Mouse (Mus musculus) stomach, embryonic 14.5 days (tissue): ENCODE results near the gene Ttc39b. TPM values are rescaled to one million over a fixed set of nuclear protein-coding genes. Genes with fewer than 3 reads are reported as not detected.

ENCODE experiments used
- ATAC-seq: fragments of 200-750 bp; cut with Nextera tagmentation; 2 replicates; pipeline ENCODE4 v1.8.0; 2017; ENCODE audit warnings: low read depth, moderate TSS enrichment; ENCODE audit not compliant: insufficient number of reproducible peaks, insufficient read depth, low FRiP score
- H3K27ac ChIP-seq: fragments of 300-500 bp; sonication (generic); 2 replicates; pipeline ENCODE4 v1.5.1; 2014; ENCODE audit warnings: mild to moderate bottlenecking, low read length, moderate library complexity, mixed read lengths
- H3K27me3 ChIP-seq: fragments of 300-500 bp; sonication (generic); 2 replicates; pipeline ENCODE4 v1.6.1; 2014; ENCODE audit warnings: low read length, control low read depth, mixed read lengths; ENCODE audit not compliant: control insufficient read depth, insufficient read depth
- H3K36me3 ChIP-seq: fragments of 300-500 bp; sonication (generic); 2 replicates; pipeline ENCODE4 v1.6.1; 2014; ENCODE audit warnings: mild to moderate bottlenecking, control low read depth, low read length, moderate library complexity, mixed read lengths; ENCODE audit not compliant: control insufficient read depth, insufficient read depth
- H3K4me1 ChIP-seq: fragments of 300-500 bp; sonication (generic); 2 replicates; pipeline ENCODE4 v1.6.1; 2014; ENCODE audit warnings: low read length, control low read depth, mixed read lengths; ENCODE audit not compliant: control insufficient read depth, insufficient read depth
- H3K4me2 ChIP-seq: fragments of 300-500 bp; sonication (generic); replicated peaks from 2 replicates; pipeline ENCODE4 v1.6.1; 2014; ENCODE audit warnings: low read depth, low read length, control low read depth
- H3K4me3 ChIP-seq: fragments of 300-500 bp; sonication (generic); 2 replicates; pipeline ENCODE4 v1.5.1; 2014; ENCODE audit warnings: low read depth, low read length, control low read depth
- H3K9ac ChIP-seq: fragments of 300-500 bp; sonication (generic); replicated peaks from 2 replicates; pipeline ENCODE4 v1.6.1; 2014; ENCODE audit warnings: low read depth, mild to moderate bottlenecking, control low read depth, low read length, moderate library complexity, mixed read lengths
- H3K9me3 ChIP-seq: fragments of 300-500 bp; sonication (generic); 2 replicates; pipeline ENCODE4 v1.6.1; 2016; ENCODE audit warnings: low read depth, low read length, control low read depth; ENCODE audit not compliant: control insufficient read depth
- WGBS: fragments of 180-500 bp; shearing (Covaris S2); extraction: QIAGEN DNeasy Blood & Tissue Kit; methylation state at CpG from one replicate; pipeline ENCODE4 v1.1.7; 2014; 5-methylcytosine and 5-hydroxymethylcytosine counted together
- polyA plus RNA-seq: library from polyadenylated mRNA; unstranded; fragments of >200 nt; fragmentation: Nextera tagmentation; extraction: Ambion mirVana; gene quantifications from 2 replicates; pipeline ENCODE4 v1.2.1, GENCODE M21; 2014

Ttc39b gene
- polyA plus RNA-seq, 1 experiment from 2014 or later: 3.1 TPM

DNA sequence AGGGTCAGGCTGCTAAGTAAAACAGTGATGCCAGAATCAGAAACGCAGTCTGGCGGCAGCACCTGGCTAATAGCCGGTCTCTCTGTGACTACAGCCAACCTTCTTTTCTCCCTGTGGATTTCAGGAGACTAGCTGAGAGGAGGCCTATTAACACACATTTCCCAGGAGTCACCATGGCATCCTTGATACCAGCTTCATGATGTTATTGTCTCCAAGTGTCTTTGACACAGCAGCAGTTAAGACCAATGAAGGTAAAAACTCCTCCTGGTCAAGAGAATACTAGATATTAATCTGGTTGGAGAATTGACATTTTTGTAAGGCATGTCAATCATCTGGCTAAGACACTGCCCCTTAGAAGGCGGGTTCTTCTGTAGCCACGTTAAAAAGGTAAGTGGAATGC, 1.3 kb upstream of the Ttc39b start:
- Histone ChIP-seq H3K4me1 (no peaks in the 10 kb centered on the region), H3K9me3 (no peaks in the 10 kb centered on the region), H3K4me3 (no peak overlapping the region), H3K36me3 (no peaks in the 10 kb centered on the region), H3K9ac (no peak overlapping the region), H3K27me3 (no peaks in the 10 kb centered on the region), H3K4me2 (no peak overlapping the region), H3K27ac (no peak overlapping the region)
- 58% methylated on average over 5 of the region's 5 CpGs for WGBS
- no peak for ATAC-seq

DNA sequence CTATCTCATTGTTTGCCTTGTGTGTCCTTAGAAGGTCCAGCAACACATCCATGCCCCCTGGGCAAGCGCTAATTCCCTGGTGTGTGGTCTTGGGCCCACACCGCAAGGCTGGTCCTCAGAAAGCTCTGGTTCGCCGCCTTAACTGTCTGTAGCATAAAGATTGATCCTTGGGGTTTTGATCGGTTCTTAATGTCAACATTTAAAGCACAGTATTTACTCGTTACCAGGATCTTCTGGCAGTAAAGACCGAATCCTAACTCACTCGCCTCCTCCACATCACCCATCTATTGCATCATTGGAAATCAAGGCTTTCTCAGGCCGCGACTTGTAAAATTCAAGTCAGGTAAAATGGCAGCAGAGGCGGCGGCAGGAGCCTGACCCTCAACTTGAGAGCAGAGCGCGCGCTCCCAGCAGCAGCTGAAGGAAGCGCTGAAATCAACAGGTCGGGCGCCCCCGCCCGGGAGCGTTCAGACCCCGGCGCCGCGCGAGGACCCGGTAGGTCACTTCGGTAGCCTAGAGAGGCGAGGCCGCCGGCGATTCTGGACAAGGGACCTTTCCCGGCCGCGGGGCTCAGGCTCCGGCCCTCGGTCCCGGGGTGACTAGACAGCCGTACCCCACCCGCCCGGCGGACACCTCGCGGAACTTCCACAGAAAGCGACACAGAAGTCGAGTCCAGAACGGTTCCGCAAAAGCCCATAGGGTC, 703 bp downstream of the Ttc39b start:
- H3K4me2 ChIP-seq: peak overlapping the region; percentile 98
- no peaks in the 10 kb centered on the region for H3K4me1 ChIP-seq
- peak overlapping the region; percentile 65 for H3K4me3 ChIP-seq
- H3K36me3 ChIP-seq: no peaks in the 10 kb centered on the region
- peak overlapping the region; percentile 36; the same call in 1 of the 2 replicates for H3K9ac ChIP-seq
- peak; percentile 63 for ATAC-seq
- WGBS: 3% methylated on average over 48 of the region's 48 CpGs
- no peaks in the 10 kb centered on the region for H3K9me3 ChIP-seq
- H3K27me3 ChIP-seq: no peaks in the 10 kb centered on the region
- peak overlapping the region; percentile 39; the same call in 1 of the 2 replicates for H3K27ac ChIP-seq

DNA sequence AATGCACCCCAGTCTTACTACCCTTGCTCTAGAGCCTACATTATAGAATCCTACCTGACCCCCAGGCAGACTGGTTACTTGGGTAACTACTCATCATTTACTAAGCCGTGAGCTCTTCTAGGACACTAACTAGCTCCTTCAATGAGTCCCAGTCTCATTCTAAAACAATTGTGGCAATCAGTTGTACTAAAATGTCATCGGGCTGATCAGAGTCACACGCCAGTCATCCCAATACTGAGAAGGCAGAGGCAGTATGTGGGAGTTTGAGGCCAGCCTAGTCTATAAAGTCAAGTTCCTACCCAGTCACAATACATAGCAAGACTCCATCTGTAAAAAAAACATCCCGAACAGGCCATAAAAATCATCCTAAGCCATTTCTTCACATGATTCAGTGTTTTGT, 4.3 kb downstream of the Ttc39b start:
- Histone ChIP-seq H3K27ac (no peak overlapping the region), H3K36me3 (no peaks in the 10 kb centered on the region), H3K27me3 (no peaks in the 10 kb centered on the region), H3K9ac (no peak overlapping the region), H3K4me2 (no peak overlapping the region), H3K4me3 (no peak overlapping the region), H3K4me1 (no peaks in the 10 kb centered on the region), H3K9me3 (no peaks in the 10 kb centered on the region)
- no peak for ATAC-seq
- 94% methylated on average over 4 of the region's 4 CpGs for WGBS

DNA sequence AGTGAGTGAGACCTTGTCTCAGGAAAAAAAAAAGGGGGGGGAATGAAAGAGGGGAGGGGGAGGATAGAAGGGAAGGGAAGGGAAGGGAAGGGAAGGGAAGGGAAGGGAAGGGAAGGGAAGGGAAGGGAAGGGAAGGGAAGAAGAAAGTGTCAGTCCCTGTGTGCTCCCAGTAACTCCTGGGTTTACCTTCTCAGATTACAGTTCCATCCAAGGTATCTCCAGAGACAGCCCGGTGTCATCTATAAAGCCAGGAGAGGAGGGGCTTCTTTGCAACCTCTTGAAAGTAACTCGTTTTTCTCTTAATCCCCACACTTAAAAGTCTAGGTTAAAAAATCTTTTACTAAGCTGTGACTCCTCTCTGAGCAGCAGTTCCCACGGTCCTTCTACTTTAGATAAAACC, 5.3 kb downstream of the Ttc39b start:
- Histone ChIP-seq H3K36me3 (no peaks in the 10 kb centered on the region), H3K27me3 (no peaks in the 10 kb centered on the region), H3K27ac (no peak overlapping the region), H3K9me3 (no peaks in the 10 kb centered on the region), H3K4me2 (no peak overlapping the region), H3K4me3 (no peak overlapping the region), H3K9ac (no peak overlapping the region), H3K4me1 (no peaks in the 10 kb centered on the region)
- 23% methylated on average over 3 of the region's 3 CpGs for WGBS
- ATAC-seq: no peak

DNA sequence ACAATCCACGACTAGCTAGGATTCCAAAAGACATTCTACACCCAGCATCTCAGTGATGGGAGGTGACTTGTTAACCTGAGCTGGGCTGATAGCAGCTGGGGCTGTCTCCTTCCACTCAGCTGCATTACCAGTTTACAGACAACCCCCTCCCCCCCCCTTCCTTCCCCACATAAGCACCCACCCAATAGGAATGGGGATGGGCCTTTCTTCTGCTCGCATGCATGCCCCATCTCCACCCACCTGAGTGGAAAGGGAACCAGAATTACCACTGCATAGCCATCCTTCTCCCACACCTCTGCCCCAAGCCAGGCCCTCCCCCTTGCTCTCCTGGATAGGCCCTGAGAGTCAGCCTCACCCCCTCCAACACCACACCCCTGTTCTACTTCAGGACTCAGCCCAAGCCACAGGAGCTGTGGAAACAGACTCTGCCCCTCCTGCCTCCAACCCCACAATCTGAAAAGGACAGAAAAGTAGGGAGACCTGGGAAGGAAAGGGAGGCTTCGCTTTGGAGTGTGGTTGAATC, 6.2 kb downstream of the Ttc39b start:
- no peak overlapping the region for H3K4me2 ChIP-seq
- H3K27me3 ChIP-seq: no peaks in the 10 kb centered on the region
- no peaks in the 10 kb centered on the region for H3K4me1 ChIP-seq
- ATAC-seq: 0 out of 2 replicates have a peak, but pooled peaks have one; percentile 14
- no peak overlapping the region for H3K9ac ChIP-seq
- WGBS: 62% methylated on average over 3 of the region's 3 CpGs
- no peaks in the 10 kb centered on the region for H3K36me3 ChIP-seq
- H3K27ac ChIP-seq: no peak overlapping the region
- no peaks in the 10 kb centered on the region for H3K9me3 ChIP-seq
- no peak overlapping the region for H3K4me3 ChIP-seq

DNA sequence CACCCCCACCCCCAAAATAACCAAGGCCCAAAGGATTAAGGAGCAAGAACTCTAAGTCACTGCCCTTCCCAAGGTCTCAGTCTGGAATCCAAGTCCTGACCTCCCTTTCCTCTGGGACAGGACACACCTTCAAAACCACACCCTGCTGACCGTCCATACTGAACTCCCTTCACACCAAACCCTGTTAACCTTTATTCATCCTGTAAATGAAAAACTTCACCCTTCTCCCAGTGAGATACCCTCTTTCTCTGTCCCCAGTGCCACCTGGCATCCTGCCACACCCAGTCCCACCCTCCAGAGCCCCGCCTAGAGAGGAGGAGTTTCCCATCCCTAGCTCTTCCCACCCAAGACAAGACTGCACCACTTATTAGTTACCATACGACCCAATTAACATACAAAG, 7.3 kb downstream of the Ttc39b start:
- Histone ChIP-seq H3K27ac (no peak overlapping the region), H3K4me1 (no peaks in the 10 kb centered on the region), H3K36me3 (no peaks in the 10 kb centered on the region), H3K9ac (no peak overlapping the region), H3K4me3 (no peak overlapping the region), H3K9me3 (no peaks in the 10 kb centered on the region), H3K4me2 (no peak overlapping the region), H3K27me3 (no peaks in the 10 kb centered on the region)
- ATAC-seq: no peak
- WGBS: 73% methylated on average over 3 of the region's 3 CpGs

DNA sequence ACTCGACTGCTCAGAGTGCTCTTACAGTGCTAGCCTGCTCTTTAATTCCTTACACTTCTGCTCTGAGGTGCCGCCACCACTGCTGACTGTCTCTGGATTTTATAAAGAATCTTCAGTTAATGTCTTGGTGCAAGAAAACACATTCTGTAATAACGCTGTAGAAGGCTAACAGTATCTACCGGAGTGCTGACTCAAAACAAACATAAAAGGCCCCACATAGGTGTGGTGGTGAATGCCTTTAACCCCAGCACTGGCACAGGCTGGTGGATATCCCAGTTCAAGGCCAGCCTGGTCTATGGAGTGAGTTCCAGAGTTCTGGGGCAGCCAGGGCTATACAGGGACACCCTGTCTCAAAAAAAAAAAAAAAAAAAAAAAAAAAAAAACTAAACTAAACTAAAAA, 8.1 kb downstream of the Ttc39b start:
- no peak overlapping the region for H3K4me3 ChIP-seq
- no peak overlapping the region for H3K9ac ChIP-seq
- no peak for ATAC-seq
- no peaks in the 10 kb centered on the region for H3K4me1 ChIP-seq
- H3K27ac ChIP-seq: no peak overlapping the region
- H3K27me3 ChIP-seq: no peaks in the 10 kb centered on the region
- 69% methylated on average over 4 of the region's 4 CpGs for WGBS
- no peaks in the 10 kb centered on the region for H3K9me3 ChIP-seq
- H3K36me3 ChIP-seq: no peaks in the 10 kb centered on the region
- H3K4me2 ChIP-seq: no peak overlapping the region

DNA sequence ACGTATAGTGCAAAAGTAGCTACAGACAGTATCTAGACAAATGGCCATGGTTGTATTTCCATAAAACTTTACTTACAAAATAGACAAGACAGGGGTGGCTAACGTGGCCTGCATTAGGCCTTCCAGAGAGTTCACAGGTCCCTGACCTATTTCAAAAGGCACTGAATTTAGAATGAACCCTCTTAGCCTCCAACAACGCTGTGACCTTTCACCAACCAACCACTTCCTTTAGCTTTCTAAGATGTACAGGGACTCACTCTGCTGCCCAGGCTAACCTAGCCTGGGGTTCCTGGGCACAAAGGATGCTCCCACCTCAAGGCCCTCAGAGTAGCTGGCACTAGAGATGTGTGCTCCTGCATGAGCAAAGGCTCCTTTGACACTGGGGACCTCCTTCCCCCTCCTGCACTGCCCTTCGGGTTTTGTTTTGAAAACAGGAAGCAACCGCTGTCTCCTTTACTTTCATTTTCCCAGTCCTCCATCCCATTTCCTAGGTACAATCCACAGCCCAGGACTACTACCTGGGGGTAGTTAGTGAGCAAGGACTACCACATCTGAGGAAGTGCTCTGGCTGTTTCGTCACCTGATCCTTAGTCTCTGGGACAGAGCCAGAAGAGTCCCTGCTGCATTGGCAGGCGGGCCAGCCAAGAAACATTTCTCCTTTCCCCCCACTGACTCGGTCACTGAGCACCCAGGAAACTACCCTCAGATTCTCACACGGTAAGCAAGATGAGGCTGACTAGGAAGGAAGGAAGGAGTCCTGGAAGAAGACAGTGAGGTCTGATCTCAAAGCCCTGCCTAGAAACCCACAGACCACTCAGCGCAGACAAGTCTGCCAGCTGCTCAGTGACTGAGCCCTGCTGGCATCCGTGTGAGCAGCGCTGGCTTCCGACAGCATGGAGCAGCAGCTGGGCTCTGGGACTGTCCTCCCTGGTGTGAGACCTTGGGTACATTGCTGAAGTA, 8.9 kb downstream of the Ttc39b start:
- no peak; the same call in 1 of the 2 replicates for ATAC-seq
- Histone ChIP-seq H3K4me1 (no peaks in the 10 kb centered on the region), H3K4me3 (no peak overlapping the region), H3K4me2 (no peak overlapping the region), H3K27ac (no peak overlapping the region), H3K9me3 (no peaks in the 10 kb centered on the region), H3K9ac (no peak overlapping the region), H3K27me3 (no peaks in the 10 kb centered on the region), H3K36me3 (no peaks in the 10 kb centered on the region)
- 57% methylated on average over 13 of the region's 13 CpGs for WGBS
